Mouse (Mus musculus): ENCODE measurements around the gene Trh.

Gene Trh

GRCm38 (mm10) chr6:92224981-92225380, 19.5 kb downstream of the Trh start:
- no peak for DNase-seq (ENCODE audit: low read depth, low spot score)

- no peak for DNase-seq (ENCODE audit: low read depth, low spot score)
Measured at GRCm38 (mm10) chr6:92222021-92222420, 22.4 kb downstream of the Trh start.

- DNase-seq (ENCODE audit: low read depth, low spot score): no peak
Measured at GRCm38 (mm10) chr6:92221604-92222003, 22.8 kb downstream of the Trh start.

DNA sequence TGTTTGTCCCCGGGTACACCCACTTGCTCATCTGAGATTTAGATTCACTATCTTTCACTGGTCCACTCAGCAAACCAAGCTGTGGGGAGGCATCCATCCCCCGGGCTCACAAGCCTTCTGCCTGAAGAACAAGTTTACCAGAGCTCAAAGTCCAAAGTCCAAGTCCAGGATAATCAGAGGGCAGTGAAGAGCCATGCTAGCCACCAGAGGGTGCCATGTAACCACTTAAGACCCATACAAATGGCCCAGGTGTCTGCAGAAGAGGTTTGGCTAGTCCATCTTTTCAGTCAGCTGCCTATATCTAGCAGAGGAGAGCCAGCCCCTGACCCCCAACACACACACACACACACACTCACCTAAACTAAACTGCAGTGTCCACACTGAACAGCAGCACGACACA, 25.0 kb downstream of the Trh start:
- peak; percentile 11 for DNase-seq (ENCODE audit: low read depth, low spot score)

DNA sequence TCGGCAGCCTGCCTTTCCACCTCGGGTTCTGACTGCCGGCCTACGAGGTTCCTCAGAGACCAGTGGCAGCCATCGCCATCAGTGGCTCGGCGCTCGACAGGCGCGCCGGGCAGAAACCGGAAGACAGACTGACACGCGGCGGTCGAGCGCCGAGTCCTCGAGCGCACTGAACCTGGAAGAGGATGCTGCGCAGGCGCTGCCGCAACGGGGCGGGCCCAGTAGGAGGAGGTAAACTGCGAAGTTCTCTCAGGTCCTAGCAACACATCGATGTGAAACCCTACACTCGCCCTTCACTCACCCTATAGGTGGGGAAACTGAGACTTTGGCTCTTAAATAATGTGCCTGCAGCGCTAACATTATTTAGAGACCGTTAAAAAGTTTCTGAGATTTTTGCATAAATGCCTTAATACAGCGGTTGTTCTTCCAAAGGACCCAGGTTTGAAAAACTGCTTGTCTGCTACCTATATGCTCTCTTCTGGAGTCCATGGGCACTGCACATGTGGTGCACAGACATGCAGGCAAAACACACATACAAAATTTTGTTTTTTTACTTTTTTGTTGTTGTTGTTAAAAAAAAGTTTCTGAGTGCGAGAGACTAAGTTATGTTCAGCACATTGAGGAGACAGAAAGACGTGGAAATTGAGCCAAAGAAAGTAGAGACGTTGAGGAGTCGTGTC, 29.5 kb downstream of the Trh start, which contains the start of gene Rbsn:
Gene Rbsn (minus strand): TSS at position 153 of the 677 bp plus-strand sequence.
- DNase-seq (ENCODE audit: low read depth, low spot score): peak; percentile 82

DNA sequence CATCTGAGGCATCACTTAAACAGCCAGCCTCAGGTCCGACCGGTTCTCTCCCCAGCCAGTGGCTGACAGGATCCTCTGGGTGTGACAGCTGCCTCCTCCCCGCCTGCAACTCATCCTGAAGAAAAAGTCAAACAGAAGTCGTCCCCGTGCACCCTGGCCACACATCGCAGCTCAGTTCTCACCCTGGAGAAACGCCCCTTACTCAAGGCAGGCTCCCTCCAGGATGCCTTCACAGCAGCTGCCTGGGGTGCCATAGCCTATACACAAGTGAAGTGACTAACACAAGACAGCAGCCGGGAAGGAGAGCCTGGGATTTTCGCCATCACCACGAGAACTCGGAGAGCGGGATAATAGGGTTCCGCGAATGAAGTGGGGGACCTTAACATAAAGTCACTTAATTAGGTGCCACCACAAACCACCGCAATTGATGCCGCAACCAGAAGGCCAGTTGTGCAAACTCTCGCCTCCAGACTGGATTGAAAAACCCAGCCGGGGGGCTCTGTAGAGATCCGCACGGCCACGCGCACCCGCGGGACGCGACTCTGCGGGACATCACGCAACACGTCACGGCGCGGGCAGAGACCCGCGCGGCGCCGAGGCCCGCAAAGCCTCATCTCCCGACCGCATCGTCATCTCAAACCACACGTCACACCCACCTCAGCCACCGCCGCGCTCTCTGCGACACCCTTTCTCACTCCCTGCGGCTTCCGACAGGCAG, 30.2 kb downstream of the Trh start:
- no peak for DNase-seq (ENCODE audit: low read depth, low spot score)

- no peak for DNase-seq (ENCODE audit: low read depth, low spot score)
Measured at GRCm38 (mm10) chr6:92199414-92199813, 45.0 kb downstream of the Trh start.

Measured in retina, postnatal 7 days (tissue).